Mouse (Mus musculus): ENCODE measurements around the gene Slc1a3.

Slc1a3 gene

DNA sequence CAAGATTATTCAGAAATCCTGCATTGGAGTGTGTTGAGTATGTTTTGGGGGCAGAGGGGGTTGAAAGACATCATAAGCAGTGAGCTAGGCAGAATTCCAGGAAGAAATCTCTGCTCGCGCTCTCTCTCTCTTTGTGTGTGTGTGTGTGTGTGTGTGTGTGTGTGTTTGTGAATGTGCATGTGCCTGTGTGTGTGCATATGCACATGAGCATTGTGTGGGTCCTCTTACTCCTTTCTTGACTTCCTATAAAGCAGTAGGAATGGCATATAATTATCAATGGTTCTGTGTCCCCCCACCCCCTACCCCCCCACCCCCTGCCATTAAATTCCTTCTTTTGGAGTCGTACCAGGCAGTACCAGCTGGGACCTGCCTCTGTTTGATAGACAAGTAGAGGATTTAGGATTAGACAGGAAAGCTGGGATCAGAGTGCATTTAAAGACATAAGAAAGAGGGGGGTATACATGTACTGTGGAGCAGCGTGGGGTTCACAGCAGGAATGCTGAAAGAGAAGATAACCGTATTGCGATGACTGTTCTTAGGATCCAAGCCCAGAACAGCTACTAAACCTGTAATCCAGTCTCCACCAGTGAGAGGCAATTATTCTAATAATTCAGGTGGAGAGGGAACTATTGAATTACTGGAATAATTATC lies 104.9 kb downstream of the Slc1a3 start:
- DNase-seq (ENCODE audit: low spot score) = no peak

DNA sequence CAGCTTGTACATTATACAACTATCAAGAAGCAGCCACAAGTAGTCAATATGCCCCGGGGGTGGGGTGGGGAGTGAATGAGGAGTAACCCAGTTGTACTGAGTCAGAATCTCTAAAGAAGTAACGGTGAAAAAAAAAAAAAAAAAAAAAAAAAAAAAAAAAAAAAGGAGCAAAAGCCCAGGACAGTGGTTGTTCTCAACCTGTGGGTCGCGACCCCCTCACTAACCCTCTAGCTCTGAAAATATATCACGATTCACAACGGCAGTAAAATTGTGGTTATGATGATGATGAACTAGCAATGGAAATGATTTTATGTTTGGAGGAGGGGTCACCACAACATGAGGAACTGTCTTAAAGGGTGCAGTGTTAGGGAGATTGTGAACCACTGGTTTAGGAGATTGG lies 108.2 kb downstream of the Slc1a3 start:
- DNase-seq (ENCODE audit: low spot score) = no peak

DNA sequence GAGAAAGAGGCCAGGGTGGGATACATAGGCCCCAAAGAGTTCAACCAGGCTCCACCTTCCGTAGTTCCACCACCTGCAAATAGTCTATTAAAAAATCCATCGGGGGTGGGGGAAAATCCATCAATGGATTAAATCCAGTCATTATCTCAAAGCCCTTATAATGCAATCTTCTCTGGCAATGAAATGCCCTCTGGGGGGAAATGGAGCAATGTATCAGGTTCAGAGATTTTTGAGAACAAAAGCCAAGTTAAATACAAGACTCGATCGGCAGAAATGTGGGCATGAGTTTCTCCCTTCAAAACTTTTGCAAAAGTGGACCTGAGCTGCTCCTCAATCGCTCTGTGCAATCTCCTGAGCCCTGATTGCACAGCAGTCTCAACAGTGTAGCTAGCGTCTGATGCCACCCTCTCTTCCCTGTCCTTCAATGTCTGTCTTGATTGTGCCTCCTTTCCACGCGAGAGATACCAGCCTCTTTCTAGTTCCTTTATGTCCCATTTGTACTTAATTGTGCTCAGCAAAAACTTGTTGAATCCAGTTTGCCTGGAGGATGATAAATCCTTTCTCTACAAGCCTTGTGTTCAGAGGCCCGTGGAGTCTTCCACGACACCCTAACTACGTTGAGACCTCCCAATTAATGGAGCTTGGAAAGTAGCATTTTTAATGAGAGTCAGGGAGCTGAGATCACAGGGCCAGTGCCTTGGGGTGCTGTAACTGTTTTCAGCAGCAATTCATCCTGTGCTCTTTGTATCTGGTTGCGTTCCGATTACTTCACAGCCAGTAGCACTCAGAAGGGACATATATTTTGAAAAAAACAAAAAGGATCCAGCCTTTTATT lies 109.0 kb downstream of the Slc1a3 start:
- DNase-seq (ENCODE audit: low spot score) = no peak

DNA sequence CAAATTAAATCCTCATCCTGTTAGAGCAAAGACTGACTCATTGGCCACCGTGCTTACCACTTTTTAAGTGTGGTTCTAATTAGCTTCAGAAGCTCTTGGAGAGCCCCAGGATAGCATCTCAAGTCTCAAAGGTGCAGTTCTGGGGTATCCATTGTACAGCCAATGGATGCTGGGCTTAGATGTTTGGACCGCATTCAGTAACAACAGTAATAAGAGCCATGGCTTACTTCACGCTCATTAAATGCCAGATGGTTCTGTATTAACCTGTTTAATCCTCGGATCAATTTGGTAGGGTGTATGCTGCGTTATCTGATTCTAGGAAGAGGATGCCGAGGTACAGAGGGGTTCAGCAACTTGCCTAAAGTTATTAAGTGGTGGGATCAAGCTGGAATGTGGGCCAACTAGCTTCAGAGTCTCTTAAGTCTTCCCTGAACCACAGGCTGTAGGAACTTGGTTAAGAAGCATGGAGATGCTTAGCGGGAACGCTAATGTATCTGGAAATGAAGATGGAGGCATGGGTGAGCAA lies 114.1 kb downstream of the Slc1a3 start:
- no peak for DNase-seq (ENCODE audit: low spot score)

DNA sequence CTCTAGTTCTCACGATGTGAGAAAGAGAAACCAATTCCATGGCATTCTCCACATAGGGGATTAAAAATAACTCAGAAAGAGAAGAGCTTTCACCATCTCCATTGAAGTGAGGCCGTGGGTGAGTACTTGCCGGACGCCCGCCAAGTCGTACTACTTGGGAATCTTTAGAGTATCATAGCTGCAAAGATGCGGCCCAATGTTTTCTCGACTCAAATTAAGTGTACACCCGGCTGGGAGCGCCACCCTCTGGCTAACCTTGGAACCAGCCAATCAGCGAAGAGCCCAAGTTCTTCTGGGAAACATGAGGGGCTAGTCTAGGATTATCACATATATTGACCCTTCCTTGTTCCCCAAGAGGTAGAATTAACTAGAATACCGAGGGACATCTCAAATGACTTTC lies 115.3 kb downstream of the Slc1a3 start:
- no peak for DNase-seq (ENCODE audit: low spot score)

DNA sequence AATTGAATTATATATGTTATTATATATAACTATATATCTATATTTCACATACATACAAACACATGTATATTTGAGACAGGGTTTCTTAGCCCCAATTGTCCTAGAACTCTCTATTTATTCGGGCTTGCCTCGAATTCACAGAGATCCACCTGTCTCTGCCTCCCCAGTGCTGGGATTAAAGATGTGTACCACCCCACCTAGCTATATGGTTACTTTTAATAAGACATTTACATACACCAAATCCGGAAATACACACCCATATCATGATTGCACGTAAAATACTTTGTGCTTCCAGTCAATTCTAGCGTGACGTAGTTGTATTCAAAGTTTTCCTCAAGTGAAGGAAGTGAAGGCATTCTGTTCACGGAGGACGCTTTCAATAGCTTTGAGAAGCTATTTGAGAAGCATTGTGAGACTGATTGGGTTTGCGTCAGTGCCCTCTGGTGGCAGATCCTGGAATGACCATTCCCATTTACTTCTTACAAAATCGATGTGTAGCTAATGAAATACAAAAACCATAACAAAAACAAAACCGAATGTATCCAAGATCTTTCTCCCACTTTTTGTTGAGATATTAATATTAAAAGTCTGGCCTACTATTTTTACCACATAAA lies 121.0 kb downstream of the Slc1a3 start:
- peak; percentile 83 for DNase-seq (ENCODE audit: low spot score)

DNA sequence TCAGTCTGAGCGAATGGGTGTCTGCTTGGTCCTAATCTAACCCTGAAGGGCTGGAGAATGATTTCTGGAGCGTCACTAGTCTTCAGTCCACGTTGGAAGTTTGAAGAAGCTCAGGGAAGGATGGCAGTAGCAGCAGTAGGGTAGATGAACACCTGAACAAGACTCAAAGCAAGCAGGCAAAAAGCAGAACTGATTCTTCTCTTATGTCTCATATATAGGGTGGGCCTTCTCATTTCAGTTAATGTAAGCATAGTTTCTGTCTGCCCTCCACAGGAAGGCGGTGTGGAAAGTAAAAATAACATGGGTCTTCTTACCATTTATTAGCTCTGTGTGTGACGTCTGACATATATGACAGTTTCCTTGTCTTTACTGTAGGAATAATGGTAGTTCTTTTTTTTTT lies 122.5 kb downstream of the Slc1a3 start:
- no peak for DNase-seq (ENCODE audit: low spot score)

DNA sequence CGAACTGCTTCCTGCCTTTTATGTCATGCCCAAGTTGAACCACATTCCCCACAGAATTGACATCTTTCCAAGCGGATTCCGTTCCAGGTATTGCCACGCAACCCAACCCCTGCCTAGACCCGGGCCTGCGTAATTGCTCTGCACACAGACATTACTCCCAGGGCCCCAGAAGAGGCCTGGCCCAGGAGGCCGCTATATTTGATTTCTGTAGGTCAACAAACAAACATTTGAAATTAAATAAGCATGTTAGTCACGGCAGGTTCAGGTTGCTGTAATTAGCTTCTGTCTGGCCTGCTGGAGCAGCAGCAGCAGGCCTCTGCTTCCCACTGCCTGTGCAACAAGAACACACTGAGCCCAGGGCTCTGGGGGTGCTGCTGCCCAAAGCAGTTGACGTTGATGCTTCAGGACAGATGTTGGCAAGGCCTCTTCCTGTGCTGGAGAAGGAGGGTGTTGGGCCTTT lies 123.7 kb downstream of the Slc1a3 start:
- no peak for DNase-seq (ENCODE audit: low spot score)
